Mouse (Mus musculus) testis, postnatal 14 days (tissue): ENCODE data around the gene Car11.

Experiments
- DNase-seq: peaks from one replicate; pipeline ENCODE4 v3.0.0; 2021; ENCODE audit warnings: low spot score

Gene Car11

DNA sequence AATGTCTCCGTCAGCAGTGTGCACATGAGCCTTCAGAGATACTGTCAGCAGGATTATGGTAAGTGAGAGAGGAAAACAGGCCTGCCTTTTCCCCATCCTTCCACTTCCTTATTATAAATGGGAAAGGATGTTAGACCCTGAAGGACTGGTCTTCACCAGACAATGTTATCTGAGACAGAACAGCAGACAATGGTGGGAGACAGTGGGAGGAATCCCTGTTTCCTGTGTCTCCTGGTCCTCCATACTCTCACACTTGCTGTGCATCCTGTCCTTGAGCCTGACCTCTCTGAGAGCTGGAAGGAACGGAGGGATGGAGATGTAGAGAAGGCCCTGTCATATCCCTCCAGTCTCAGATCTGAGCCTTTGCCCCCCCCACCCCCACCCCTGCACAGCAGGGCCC lies 7.3 kb upstream of the Car11 start:
- DNase-seq: no peak

DNA sequence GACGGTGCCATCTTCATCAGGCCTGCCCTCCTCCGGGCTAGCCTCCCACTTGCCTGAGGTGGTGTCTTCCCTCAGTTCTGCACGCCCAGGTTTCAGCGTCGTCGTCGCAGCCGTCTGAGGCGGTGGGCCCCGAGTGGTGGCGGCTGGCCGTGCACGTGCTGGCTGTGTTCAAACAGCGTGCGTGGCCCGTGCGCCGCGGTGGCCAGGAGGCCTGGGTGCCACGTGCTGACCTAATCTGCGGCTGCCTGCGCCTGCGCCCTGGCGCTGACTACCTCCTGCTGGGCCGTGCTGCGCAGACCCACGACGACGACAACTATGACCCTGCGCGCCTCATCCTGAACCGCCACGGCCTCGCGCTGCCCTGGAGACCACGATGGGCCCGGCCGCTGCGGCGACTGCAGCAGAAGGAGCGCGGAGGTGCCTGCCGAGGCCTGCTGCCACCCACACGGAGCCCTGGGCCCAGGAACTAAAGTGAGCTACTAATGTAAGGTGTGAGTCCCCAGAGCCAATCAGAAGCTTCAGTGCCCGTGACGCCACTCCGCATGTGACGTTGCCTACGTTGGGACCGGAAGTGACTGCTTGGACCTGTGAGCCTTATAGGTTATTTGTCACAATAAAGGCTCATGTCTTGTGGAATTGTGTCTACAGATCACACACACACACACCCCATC lies 5.6 kb upstream of the Car11 start, which contains the start of gene Sec1:
Gene Sec1, minus strand, starts transcription at position 482 of the 671 bp plus-strand sequence.
- DNase-seq: peak; percentile 86

DNA sequence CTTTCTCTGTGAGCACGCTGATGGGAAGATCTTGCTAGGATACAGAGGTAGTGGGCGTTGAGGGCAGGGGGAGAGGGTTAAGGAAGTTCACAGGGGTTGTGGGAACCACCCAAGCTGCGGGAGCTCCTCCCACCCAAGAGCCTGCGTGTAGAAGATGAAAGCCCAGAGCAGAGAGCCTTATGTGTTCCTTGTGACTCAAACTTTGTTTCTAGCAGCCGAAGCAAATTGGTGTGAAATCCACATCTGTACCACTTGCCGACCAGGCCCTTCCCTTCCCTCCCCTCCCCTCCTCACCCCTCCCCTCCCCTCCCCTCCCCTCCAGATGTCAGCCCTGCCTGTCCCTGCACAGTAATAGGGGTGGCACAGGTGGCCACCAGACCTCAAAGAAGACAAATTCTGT lies 4.5 kb upstream of the Car11 start:
- DNase-seq: no peak

DNA sequence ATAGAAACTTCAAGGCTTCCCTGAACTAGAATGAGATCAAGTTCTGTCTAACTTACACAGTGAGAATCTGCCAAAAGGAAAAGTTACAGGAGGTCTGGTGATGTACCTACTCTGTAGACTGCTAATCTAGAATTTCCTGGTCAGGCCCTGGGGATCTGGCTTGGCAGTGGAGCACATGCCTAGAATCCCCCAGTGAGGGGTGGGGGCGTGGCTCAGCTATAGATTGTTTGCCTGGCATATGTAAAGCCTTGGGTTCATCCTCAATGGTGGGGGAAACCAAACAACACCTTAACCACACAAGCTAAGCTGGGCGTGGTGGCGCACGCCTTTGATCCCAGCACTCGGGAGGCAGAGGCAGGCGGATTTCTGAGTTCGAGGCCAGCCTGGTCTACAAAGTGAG lies 1.7 kb upstream of the Car11 start:
- DNase-seq: no peak

DNA sequence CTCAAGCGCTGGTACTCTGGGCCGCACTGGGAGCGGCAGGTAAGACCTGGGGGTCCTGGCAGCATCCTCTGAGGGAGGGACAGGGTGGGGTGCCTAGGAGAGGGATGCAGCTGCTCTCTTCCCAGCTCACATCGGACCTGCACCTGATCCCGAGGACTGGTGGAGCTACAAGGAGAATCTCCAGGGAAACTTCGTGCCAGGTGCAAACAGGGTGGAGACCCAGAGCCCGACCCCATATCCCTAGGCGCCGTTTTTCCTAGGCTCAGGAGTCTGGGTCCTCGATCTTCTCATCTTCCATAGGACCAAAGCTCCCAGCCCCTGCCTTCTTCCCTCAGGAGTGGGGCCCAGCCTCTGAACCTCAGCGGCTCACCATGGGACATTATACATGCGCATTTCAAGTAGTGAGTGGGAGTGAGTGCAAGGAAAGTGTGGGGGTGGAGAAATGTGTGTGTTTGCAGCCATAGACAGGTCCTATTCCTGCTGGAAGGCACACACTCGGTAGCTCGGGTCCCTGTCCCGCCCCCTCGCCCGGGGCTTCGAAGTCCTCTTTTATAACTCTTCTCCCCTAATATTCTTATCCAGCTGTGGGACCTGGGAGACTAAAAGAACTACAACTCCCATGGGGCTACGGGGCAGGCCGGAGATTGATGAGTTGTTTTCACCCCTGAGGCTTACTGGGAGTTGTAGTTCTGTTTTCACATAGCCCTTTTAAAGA lies 815 bp downstream of the Car11 start:
- peak; percentile 82 for DNase-seq

DNA sequence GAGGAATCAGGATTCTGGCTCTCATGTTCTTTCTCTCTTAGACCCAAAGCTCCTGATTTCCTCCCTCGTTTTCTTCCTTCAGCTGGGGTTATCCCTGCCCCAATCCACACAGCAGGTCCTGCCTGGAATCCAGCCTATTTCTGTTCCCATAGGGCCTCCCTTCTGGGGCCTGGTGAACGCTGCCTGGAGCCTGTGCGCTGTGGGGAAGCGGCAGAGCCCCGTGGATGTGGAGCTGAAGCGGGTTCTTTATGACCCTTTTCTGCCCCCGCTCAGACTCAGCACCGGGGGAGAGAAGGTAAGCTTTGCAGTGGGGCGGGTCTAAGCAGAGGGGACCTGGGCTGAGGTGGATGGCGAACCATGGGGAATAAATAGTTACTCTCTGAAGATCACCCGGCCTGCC lies 1.4 kb downstream of the Car11 start:
- peak; percentile 41 for DNase-seq

DNA sequence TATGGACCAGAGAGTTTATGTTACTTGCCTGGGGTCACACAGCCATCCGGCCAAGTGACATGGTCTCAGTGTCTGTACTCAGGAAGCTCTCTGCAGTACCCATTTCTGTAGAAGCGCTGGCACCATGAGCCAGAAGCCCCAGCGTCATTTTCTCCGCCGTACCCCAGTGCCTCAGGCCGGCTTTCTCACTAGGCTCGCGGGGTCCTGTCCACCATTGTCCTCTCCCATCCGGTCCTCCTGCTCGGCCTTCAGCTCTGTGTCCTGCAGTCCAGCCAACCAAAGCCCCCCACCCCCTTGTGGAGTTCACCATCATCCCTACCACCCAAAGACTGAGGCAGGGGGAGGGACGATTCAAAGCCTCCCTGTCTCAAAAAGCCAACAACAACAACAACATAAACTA lies 2.0 kb downstream of the Car11 start:
- peak; percentile 23 for DNase-seq

DNA sequence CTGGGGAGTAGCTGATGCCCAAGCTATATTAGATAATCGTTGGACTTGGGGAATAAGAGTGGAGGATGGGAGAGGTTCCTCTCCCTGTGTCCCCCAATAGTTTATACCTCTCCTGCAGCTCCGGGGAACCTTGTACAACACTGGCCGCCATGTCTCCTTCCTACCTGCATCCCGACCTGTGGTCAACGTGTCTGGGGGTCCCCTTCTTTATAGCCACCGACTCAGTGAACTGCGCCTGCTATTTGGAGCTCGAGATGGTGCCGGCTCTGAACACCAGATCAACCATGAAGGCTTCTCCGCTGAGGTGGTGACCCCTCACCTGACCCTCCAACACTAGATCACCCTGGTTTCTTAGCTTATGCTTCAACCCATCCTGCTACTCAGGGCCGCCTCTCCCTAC lies 2.7 kb downstream of the Car11 start:
- DNase-seq: no peak

DNA sequence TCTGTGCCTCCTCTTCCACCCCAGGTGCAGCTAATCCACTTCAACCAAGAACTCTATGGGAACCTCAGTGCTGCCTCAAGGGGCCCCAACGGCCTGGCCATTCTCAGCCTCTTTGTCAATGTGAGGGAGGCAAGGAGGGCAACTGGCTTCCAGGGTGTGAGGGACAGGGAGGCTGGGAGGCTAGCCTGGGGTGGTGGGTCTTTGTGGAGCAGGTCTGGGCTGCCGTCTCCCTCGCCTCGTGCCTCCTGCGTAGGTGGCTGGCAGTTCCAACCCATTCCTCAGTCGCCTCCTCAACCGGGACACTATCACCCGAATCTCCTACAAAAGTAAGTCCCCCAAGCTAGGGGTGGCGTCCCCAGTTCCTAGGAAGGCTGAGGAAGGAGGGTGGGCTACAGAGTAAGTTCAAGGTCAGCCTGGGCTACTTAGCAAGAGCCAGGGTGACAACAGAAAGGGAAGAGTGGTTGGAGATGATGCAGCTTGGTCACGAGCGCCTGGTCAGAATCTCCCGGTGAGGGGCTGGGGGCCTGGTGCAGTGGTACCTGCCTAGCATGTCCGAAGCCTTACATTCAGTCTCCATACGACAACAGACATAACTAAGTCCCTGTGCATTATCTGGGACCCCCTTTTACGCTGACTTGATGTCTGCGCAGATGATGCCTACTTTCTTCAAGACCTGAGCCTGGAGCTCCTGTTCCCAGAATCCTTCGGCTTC lies 3.3 kb downstream of the Car11 start:
- DNase-seq: no peak

DNA sequence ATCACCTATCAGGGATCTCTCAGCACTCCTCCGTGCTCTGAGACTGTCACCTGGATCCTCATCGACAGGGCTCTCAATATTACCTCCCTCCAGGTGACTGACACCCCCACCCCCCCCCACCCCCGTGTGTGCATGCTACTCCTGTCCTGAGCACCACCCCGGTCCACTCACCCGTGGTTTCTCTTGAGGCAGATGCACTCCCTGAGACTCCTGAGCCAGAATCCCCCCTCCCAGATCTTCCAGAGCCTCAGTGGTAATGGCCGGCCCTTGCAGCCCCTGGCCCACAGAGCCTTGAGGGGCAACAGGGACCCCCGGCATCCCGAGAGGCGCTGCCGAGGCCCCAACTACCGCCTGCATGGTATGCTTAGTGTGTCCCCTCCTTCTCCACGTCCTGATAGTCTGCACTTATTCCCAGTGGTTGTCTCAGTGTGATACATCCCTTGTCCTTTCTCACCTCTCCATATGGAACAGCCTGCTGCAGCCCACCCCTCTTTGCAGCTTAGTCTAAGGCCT lies 3.9 kb downstream of the Car11 start:
- peak; percentile 22 for DNase-seq

DNA sequence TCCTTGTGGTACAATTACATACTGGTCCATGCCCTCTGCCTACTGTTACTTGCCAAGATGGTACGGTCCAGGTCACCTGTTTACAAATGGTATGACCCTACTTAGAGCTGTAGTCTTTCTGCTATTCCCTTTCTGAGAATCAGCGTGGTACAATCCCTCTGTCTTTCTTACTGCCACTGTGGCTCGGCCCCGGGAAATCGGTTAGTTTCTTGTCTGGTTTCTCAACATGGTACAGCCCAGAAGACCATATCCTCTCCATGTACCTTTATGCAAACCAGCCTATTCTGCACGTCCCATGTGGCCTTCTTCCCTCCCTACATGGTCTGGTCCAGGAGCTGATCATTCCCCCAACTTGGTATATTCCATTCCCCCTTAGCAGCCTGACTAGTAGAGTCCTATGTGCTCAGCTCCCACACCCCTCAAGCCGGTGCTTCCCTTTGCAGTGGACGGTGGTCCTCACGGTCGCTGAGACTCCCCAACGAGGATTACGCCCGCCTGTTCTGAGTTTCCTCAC lies 4.5 kb downstream of the Car11 start:
- peak; percentile 66 for DNase-seq

DNA sequence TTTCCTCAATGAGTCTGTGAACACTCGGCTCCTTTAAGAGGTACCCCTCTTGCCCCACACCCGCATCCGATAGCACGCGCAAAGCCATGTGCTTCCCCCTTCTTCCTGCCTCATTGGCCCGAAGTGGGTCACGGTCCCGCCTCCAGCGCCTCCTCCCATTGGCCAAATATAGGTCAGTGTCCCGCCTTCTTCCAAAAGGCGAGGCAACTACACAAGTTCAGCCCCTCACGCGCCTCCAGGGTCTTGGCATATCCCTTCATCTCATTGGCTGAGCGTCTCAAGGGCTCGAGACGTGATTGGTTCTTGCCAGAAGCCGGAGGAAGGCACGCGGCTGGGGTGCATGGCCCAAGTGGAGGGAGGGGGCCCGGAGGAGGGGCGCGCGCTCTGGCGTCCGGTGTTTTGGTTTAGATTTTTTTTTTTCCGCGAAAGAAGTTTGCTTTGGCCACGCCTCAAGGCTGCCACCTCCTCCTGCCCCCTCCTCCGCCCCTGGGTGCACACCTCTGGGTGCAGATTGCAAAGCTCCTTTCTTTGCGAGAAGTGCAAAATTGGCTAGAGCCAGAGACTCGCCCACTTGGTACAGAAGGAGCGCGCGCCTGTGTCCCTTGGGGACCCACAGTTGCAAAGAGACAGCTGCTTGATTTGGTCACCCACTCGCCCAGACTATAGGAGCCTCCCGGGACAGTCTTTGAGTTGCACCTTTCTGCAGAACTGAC lies 5.2 kb downstream of the Car11 start, which contains the start of gene Dbp:
Gene Dbp, plus strand, starts transcription at position 359 of the 713 bp plus-strand sequence.
- peak; percentile 99 for DNase-seq

DNA sequence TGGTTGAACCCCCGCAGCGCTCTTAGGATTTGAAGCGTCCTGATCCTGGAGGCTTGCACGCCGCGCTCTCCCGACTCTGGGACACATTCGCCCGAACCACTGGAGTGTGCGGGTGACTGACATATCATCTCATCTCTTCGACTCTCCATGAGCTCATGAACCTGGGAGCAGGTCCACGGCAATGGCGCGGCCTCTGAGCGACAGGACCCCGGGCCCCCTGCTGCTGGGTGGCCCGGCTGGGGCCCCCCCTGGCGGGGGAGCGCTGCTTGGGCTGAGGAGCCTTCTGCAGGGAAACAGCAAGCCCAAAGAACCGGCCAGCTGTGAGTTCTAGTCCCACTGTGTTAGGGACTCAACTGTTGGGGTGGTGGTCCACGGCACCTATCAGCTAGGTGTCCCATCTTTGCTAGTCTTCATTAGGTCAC lies 5.8 kb downstream of the Car11 start:
- DNase-seq: peak; percentile 60

DNA sequence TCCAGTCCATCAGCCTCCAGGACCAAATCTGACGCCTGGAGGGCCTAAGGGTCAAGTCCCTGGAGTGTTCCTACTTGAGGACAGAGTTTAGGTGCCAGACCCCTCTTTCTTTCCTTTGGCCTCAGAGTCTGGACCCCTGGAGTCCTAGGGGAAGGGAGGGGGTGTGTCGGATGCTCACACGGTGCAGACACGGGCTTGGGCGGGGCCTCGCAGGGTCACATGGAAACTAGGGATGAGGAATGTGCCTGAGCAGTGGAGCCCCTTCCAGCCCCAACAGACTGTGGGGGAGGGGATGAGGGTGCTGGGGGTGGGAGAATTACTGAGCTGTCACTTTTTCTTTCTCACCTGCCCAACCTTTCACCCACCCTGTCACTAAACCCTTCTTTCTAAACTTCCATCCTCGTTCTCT lies 6.2 kb downstream of the Car11 start:
- peak; percentile 87 for DNase-seq

DNA sequence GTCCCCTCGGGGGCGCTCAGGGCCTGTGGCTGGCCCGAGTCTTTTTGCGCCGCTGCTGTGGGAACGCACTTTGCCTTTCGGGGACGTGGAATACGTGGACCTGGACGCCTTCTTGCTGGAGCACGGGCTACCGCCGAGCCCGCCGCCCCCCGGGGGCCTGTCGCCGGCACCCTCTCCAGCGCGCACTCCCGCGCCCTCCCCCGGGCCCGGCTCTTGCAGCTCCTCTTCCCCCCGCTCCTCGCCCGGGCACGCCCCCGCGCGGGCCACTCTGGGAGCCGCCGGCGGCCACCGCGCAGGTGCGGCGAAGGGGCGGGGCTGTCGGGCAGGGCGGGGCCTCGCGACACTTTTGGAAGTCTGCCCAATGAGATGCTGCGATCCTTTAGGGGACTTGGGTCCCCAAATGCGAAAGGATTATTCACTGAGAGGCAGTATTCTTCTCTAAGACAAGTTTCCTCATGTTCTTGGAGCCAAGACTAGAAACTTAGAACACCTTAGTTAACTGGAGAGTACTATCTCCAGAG lies 7.1 kb downstream of the Car11 start:
- DNase-seq: peak; percentile 89

DNA sequence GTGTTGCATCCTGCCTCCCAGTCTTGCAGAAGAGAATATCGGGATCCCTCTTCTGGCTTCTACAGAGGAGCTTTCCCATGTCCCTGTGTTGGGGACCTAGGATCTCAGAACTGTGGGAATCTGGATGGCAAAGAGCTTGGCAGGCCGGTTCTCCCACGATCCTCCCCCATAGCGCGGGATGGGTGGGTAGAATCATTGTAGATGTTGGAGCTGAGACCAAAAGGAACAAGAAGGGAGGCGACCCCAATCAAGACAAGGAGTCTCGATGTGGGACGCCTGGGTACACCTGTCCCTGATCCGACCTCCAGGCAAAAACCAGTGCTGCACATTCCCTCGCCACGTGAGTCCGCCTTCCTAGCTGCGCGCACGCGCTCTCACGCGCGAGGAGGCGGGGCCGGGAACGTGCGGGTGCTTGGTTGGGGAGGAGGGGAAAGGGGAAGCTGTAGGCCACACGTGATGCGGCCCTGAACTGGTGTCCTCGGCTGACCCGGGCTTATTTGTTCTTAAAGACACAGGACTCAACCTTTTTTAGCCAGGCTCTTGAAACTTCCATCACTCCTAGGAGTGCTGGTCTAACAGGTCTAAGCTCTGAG lies 7.8 kb downstream of the Car11 start:
- DNase-seq: peak; percentile 93

DNA sequence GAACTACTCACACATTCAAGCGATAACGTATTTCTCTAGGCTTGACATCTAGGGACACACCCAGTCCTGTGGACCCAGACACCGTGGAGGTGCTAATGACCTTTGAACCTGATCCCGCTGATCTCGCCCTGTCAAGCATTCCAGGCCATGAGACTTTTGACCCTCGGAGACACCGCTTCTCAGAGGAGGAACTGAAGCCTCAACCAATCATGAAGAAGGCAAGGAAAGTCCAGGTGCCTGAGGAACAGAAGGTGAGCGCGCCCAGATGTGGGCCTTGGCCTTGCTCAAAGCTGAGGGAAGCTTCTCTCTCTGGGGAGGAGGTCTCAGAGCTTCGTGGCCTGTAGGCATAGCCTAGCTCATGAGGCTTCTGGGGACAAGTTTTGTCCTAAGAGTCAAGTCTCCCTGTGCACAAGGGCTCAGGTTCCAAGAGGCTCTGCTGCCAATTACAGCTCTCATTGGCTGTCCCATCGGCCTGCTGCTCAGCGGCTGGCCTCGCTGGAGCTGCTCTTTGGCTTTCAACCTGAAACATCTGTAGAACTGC lies 8.6 kb downstream of the Car11 start:
- DNase-seq: no peak

DNA sequence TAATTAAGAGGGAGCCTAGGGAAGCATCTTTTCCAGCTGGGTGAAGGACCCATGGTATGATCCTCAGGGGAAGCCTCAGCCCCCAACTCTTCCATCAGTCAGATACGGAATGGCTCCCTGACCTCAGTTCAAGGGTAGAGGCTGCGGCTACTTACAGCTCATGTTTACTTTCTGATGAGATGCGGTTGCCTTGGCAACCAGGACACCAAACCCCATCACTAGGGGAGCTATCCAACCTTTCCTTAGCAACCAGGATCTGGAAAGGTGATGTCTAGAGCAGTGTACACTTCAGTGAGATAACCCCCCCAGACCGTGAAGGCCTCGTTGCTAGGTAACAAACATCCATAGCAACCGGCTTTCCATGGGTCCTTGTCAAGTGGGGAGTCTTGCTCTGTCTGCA lies 9.4 kb downstream of the Car11 start:
- no peak for DNase-seq

DNA sequence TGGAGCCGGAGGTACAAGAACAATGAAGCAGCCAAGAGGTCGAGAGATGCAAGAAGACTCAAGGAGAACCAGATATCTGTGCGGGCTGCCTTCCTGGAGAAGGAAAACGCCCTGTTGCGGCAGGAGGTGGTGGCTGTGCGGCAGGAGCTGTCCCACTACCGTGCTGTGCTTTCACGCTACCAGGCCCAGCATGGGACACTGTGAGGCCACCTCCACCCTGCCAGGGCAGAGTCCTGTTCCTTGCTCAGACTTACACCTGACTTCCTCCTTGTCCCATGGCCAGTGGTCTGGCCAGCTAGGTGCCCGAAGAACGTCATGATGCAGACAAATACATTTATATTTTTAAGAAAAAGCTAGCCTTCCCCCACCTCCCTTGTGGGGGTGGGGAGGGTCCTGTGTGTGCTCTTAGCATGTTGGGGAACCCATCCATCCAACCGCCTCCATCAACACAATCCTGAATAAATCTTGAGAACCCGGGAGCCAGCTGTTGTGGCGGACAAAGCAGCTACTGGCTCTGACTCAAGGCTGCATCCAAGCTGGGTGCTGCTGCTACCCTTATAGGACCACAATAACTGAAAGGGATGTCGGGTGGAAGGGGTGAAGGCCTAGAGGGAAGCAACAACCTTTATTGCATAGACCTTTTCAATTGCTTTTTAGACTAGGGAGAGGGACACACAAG lies 10.2 kb downstream of the Car11 start:
- DNase-seq: no peak

DNA sequence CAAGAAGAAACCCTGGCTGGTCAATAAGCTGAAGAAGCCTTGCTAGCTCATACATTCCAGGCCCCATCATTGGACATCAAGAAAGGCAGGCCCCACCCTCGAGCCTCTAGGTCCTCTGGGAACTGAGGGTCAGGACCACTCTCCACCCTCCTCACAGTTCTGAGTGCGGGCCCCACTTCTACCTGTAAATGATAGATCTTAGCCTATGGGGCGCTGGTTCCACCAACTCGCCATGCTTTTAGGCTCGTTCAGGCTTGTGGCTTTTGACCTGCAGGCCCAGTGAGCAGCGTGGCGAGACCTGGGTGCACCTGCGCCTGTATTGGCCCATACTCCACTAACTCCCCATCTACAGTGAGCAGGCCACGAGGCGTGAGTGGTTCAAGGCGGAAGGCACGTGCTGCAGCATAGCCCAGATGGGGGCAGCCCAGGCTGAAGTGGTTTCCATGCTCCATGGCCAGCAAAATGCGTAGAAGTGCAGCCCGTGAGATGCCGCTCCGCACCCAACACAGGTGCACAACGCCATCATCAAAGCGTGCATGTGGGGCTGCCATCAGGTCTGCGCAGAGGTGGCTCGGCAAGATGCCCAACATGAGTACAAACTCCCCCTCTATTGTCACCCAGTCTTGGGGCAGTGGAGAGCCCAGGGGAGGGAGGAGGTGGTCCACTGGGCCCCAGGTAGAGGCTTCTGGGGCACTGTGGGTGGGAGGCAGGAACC lies 11.0 kb downstream of the Car11 start:
- DNase-seq: no peak
